Mouse (Mus musculus): ENCODE data around the gene Kctd14. TPM values are rescaled to one million over a fixed set of nuclear protein-coding genes. Genes with fewer than 3 reads are reported as not detected.

The Kctd14 gene
- polyA plus RNA-seq, 1 experiment from 2014 or later: 2.2 TPM

- Histone ChIP-seq H3K27me3 (replicated peaks; ENCODE audit: control insufficient read depth, insufficient read depth, low read length) (no peaks in the 10 kb centered on the region), H3K9ac (replicated peaks; ENCODE audit: low read depth, low read length) (no peak overlapping the region), H3K4me2 (ENCODE audit: low read length) (no peak overlapping the region), H3K36me3 (ENCODE audit: control insufficient read depth, insufficient read depth) (no peaks in the 10 kb centered on the region), H3K27ac (ENCODE audit: low read length) (no peak overlapping the region), H3K4me1 (replicated peaks; ENCODE audit: control insufficient read depth, insufficient read depth, low read length) (no peaks in the 10 kb centered on the region), H3K4me3 (replicated peaks; ENCODE audit: low read length) (no peak overlapping the region), H3K9me3 (ENCODE audit: control insufficient read depth, low read length) (no peaks in the 10 kb centered on the region)
- ATAC-seq: peak; percentile 79
- 57% methylated on average over 5 of the region's 5 CpGs for WGBS
Measured at GRCm38 (mm10) chr7:97500555-97501209, 49.6 kb downstream of the Kctd14 start.

Other genes starting within 250 kb of the Kctd14 start
- 3.9 and 4.4 TPM in 2 replicates for gene Usp35, start 119.3 kb upstream of the Kctd14 start, polyA plus RNA-seq (2015; fragmentation: Nextera tagmentation; extraction: Ambion mirVana)
- 7.5 and 7.8 TPM in 2 replicates for gene Kctd21, start 119.0 kb upstream of the Kctd14 start, polyA plus RNA-seq (2015; fragmentation: Nextera tagmentation; extraction: Ambion mirVana)
- 18.6 and 19.1 TPM in 2 replicates for gene Alg8, start 79.7 kb upstream of the Kctd14 start, polyA plus RNA-seq (2015; fragmentation: Nextera tagmentation; extraction: Ambion mirVana)
- 398 and 425 TPM in 2 replicates for gene Ndufc2, start 51.3 kb upstream of the Kctd14 start, polyA plus RNA-seq (2015; fragmentation: Nextera tagmentation; extraction: Ambion mirVana)
- 4.6 and 5.3 TPM in 2 replicates for gene Thrsp, start 33.6 kb upstream of the Kctd14 start, polyA plus RNA-seq (2015; fragmentation: Nextera tagmentation; extraction: Ambion mirVana)
- gene Ints4, start 29.6 kb downstream of the Kctd14 start, polyA plus RNA-seq (2015; fragmentation: Nextera tagmentation; extraction: Ambion mirVana): 47.6 and 55.5 TPM in 2 replicates
- 50.4 and 50.9 TPM in 2 replicates for gene Aamdc, start 128.2 kb downstream of the Kctd14 start, polyA plus RNA-seq (2015; fragmentation: Nextera tagmentation; extraction: Ambion mirVana)
- 34.7 and 36.3 TPM in 2 replicates for gene Rsf1, start 128.6 kb downstream of the Kctd14 start, polyA plus RNA-seq (2015; fragmentation: Nextera tagmentation; extraction: Ambion mirVana)
- gene Clns1a, start 245.3 kb downstream of the Kctd14 start, polyA plus RNA-seq (2015; fragmentation: Nextera tagmentation; extraction: Ambion mirVana): 213 and 217 TPM in 2 replicates